Mouse (Mus musculus) bone marrow, adult 2 months (tissue): ENCODE results near the gene Rab40c. TPM values are rescaled to one million over a fixed set of nuclear protein-coding genes. Genes with fewer than 3 reads are reported as not detected.

Experiments
- H3K27ac ChIP-seq: fragments of 200-500 bp; 2 replicates; pipeline ENCODE4 v1.5.1; 2012; ENCODE audit warnings: low read depth, mild to moderate bottlenecking, control low read depth, inconsistent platforms, low read length; ENCODE audit not compliant: control insufficient read depth, poor library complexity, insufficient read depth
- H3K4me1 ChIP-seq: fragments of 200-500 bp; 2 replicates; pipeline ENCODE4 v1.6.1; 2011; ENCODE audit warnings: low read length; ENCODE audit not compliant: control insufficient read depth, insufficient read depth
- H3K4me3 ChIP-seq: fragments of 200-500 bp; replicated peaks from 2 replicates; pipeline ENCODE3; 2011; ENCODE audit warnings: mild to moderate bottlenecking, low read depth, low read length, control low read depth; ENCODE audit not compliant: control insufficient read depth
- CTCF ChIP-seq: fragments of 200-500 bp; IDR thresholded peaks from 2 replicates; pipeline ENCODE4 v1.5.1; 2011; ENCODE audit warnings: low read length, control low read depth; ENCODE audit not compliant: control insufficient read depth, insufficient read depth
- POLR2A ChIP-seq: fragments of 200-500 bp; IDR thresholded peaks from 2 replicates; pipeline ENCODE4 v1.6.1; 2011; ENCODE audit warnings: low read depth, mild to moderate bottlenecking, control low read depth, low read length, borderline replicate concordance; ENCODE audit not compliant: control insufficient read depth
- WGBS: fragments of 180-500 bp; shearing (Covaris S2); methylation state at CpG from one replicate; pipeline ENCODE4 v1.1.7; 2018; 5-methylcytosine and 5-hydroxymethylcytosine counted together
- polyA plus RNA-seq: library from polyadenylated mRNA; stranded (reverse); fragments of >200 nt; gene quantifications from 2 replicates; pipeline ENCODE4 v1.2.4, GENCODE M21; 2011; ENCODE audit warnings: low replicate concordance; ENCODE audit not compliant: missing spikeins, insufficient read depth, insufficient read length

Gene Rab40c
- polyA plus RNA-seq, 1 experiment: 6.9 TPM

- Histone ChIP-seq H3K4me3 (no peak overlapping the region), H3K4me1 (no peaks in the 10 kb centered on the region), H3K27ac (no peak overlapping the region)
- TF ChIP-seq CTCF: no peak
- TF ChIP-seq POLR2A: no peak
- WGBS: 91% methylated on average over 3 of the region's 3 CpGs
These were observed 35.7 kb downstream of the Rab40c start for GRCm38 (mm10) chr17:25883824-25884223.

GRCm38 (mm10) chr17:25883268-25883667 lies 36.3 kb downstream of the Rab40c start:
- Histone ChIP-seq H3K4me3 (no peak overlapping the region), H3K27ac (no peak overlapping the region), H3K4me1 (no peaks in the 10 kb centered on the region)
- WGBS: 92% methylated on average over 8 of the region's 8 CpGs
- TF ChIP-seq POLR2A (no peak), CTCF (no peak)

GRCm38 (mm10) chr17:25882306-25882705 lies 37.2 kb downstream of the Rab40c start:
- TF ChIP-seq POLR2A (no peak), CTCF (no peak)
- Histone ChIP-seq H3K4me1 (no peaks in the 10 kb centered on the region), H3K27ac (no peak overlapping the region), H3K4me3 (no peak overlapping the region)
- 72% methylated on average over 5 of the region's 5 CpGs for WGBS

- H3K27ac ChIP-seq: no peak overlapping the region
- no peaks in the 10 kb centered on the region for H3K4me1 ChIP-seq
- WGBS: 87% methylated on average over 4 of the region's 4 CpGs
- TF ChIP-seq POLR2A (no peak), CTCF (no peak)
- H3K4me3 ChIP-seq: no peak overlapping the region
These were observed 37.8 kb downstream of the Rab40c start for GRCm38 (mm10) chr17:25881691-25882090.

- Histone ChIP-seq H3K27ac (no peak overlapping the region), H3K4me1 (peaks cover 2% of the 10 kb centered on the region; the same call in 1 of the 2 replicates), H3K4me3 (no peak overlapping the region)
- TF ChIP-seq CTCF: no peak
- TF ChIP-seq POLR2A: no peak
- WGBS: 68% methylated on average over 5 of the region's 5 CpGs
These were observed 38.5 kb downstream of the Rab40c start for GRCm38 (mm10) chr17:25880913-25881641.

- WGBS: 71% methylated on average over 5 of the region's 5 CpGs
- no peak within 1 kb of the TSS for H3K4me3 ChIP-seq
- TF ChIP-seq CTCF (no peak), POLR2A (no peak)
- peaks cover 5% of the 10 kb centered on the region for H3K4me1 ChIP-seq
- no peak within 1 kb of the TSS for H3K27ac ChIP-seq
These were observed 39.2 kb downstream of the Rab40c start, which contains the start of gene Wfikkn1 for GRCm38 (mm10) chr17:25880196-25880910. Gene Wfikkn1, minus strand, starts transcription at chr17:25880858.

- H3K4me3 ChIP-seq: no peak overlapping the region
- TF ChIP-seq POLR2A (no peak), CTCF (no peak)
- WGBS: 92% methylated on average over 8 of the region's 8 CpGs
- no peak overlapping the region for H3K27ac ChIP-seq
- peaks cover 5% of the 10 kb centered on the region for H3K4me1 ChIP-seq
These were observed 39.8 kb downstream of the Rab40c start for GRCm38 (mm10) chr17:25879750-25880149.

GRCm38 (mm10) chr17:25879261-25879660 lies 40.3 kb downstream of the Rab40c start:
- Histone ChIP-seq H3K4me1 (peaks cover 5% of the 10 kb centered on the region), H3K27ac (no peak overlapping the region), H3K4me3 (no peak overlapping the region)
- WGBS: 79% methylated on average over 4 of the region's 4 CpGs
- TF ChIP-seq POLR2A (no peak), CTCF (peak; percentile 50; the same call in 1 of the 2 replicates)
